Mouse (Mus musculus) neural tube, embryonic 15.5 days (tissue): Measurements from ENCODE around the gene 1700080E11Rik. TPM values are rescaled to one million over a fixed set of nuclear protein-coding genes. Genes with fewer than 3 reads are reported as not detected.
A peak's percentile ranks its signal among the peaks of the same experiment; 100 is the strongest.
"Not testable (repeated sequence)": the region's sequence is repeated elsewhere in the genome, so short reads cannot be mapped to it uniquely, and the experiment has no call there.

ENCODE experiments used
- ATAC-seq: fragments of 200-750 bp; cut with Nextera tagmentation; 2 replicates; pipeline ENCODE4 v1.8.0; 2017; ENCODE audit warnings: mild to moderate bottlenecking, moderate TSS enrichment, moderate library complexity; ENCODE audit not compliant: low FRiP score
- H3K27ac ChIP-seq: fragments of 300-500 bp; sonication (generic); replicated peaks from 2 replicates; pipeline ENCODE4 v1.5.1; 2015; ENCODE audit warnings: mild to moderate bottlenecking, inconsistent platforms
- H3K27me3 ChIP-seq: fragments of 300-500 bp; sonication (generic); replicated peaks from 2 replicates; pipeline ENCODE4 v1.6.1; 2015; ENCODE audit warnings: inconsistent platforms
- H3K36me3 ChIP-seq: fragments of 300-500 bp; sonication (generic); 2 replicates; pipeline ENCODE4 v1.6.1; 2015; ENCODE audit warnings: inconsistent platforms
- H3K4me1 ChIP-seq: fragments of 300-500 bp; sonication (generic); 2 replicates; pipeline ENCODE4 v1.6.1; 2015; ENCODE audit warnings: inconsistent platforms
- H3K4me2 ChIP-seq: fragments of 300-500 bp; sonication (generic); 2 replicates; pipeline ENCODE4 v1.6.1; 2015; ENCODE audit warnings: inconsistent platforms, mild to moderate bottlenecking, moderate library complexity
- H3K4me3 ChIP-seq: fragments of 300-500 bp; sonication (generic); replicated peaks from 2 replicates; pipeline ENCODE4 v1.5.1; 2015; ENCODE audit warnings: mild to moderate bottlenecking, inconsistent platforms
- H3K9ac ChIP-seq: fragments of 300-500 bp; sonication (generic); replicated peaks from 2 replicates; pipeline ENCODE4 v1.6.1; 2015; ENCODE audit warnings: mild to moderate bottlenecking, inconsistent platforms
- H3K9me3 ChIP-seq: fragments of 300-500 bp; sonication (generic); replicated peaks from 2 replicates; pipeline ENCODE4 v1.6.1; 2016; ENCODE audit warnings: inconsistent platforms
- WGBS: fragments of 180-500 bp; shearing (Covaris S2); methylation state at CpG from one replicate; pipeline ENCODE4 v1.1.7; 2015; ENCODE audit warnings: mixed read lengths; 5-methylcytosine and 5-hydroxymethylcytosine counted together
- polyA plus RNA-seq: library from polyadenylated mRNA; unstranded; fragments of >200 nt; fragmentation: Nextera tagmentation; extraction: Ambion mirVana; gene quantifications from 2 replicates; pipeline ENCODE4 v1.2.1, GENCODE M21; 2015

The 1700080E11Rik gene
- not detected in 2 replicates for polyA plus RNA-seq

DNA sequence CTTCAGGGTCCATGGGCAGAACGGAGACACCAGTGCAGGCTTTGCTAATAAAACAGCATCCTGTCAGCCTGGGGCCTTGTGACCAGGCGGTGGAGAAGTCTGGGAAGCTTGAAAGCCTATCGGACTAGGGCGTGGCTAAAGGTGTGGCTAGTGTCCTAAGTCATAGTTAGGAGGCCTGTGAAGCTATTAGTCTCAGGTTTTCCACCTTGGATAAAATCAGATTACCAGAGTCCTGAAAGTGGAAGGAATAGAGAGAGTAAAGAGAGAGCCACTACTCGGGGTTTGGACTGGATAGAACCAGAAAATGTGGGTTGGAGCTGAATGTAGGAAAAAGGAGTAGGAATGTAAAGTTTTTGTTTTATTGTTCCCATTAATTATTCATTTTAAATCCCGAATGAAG lies at the start of gene 1700080E11Rik:
TSS of gene 1700080E11Rik (minus strand) at position 101 of the 400 bp plus-strand sequence.
- ATAC-seq: no peak
- Histone ChIP-seq H3K4me3 (no peak within 1 kb of the TSS), H3K36me3 (no peaks in the 10 kb centered on the region), H3K9ac (no peak within 1 kb of the TSS), H3K27ac (no peak within 1 kb of the TSS), H3K4me1 (no peaks in the 10 kb centered on the region), H3K9me3 (no peaks in the 10 kb centered on the region), H3K4me2 (no peak within 1 kb of the TSS), H3K27me3 (no peaks in the 10 kb centered on the region)
- 82% methylated on average over 6 of the region's 6 CpGs for WGBS

DNA sequence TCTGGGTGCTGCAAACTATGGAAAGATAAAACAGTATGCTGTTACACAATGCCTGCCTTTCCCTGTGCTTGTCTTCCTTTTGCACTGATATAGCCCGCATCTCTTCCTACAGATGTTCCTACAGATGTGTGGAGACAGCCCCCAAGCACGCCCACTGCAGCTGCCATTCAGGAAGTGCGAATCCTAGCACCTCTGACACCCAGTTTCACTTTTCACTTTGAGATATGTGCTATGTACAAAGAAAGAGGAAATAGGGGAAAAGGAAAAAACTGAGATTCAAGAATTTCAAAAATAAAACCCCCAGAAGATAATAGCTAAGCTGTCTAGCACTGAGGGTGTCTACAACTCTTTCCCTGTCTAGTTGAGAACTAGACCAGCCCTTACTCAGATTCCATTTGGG lies 41.8 kb upstream of the 1700080E11Rik start:
- WGBS: 89% methylated on average over 3 of the region's 3 CpGs
- no peak overlapping the region for H3K9ac ChIP-seq
- H3K27ac ChIP-seq: no peak overlapping the region
- H3K4me2 ChIP-seq: no peak overlapping the region
- H3K4me1 ChIP-seq: no peaks in the 10 kb centered on the region
- H3K4me3 ChIP-seq: no peak overlapping the region
- no peaks in the 10 kb centered on the region for H3K36me3 ChIP-seq
- no peaks in the 10 kb centered on the region for H3K27me3 ChIP-seq
- no peaks in the 10 kb centered on the region for H3K9me3 ChIP-seq
- ATAC-seq: no peak

DNA sequence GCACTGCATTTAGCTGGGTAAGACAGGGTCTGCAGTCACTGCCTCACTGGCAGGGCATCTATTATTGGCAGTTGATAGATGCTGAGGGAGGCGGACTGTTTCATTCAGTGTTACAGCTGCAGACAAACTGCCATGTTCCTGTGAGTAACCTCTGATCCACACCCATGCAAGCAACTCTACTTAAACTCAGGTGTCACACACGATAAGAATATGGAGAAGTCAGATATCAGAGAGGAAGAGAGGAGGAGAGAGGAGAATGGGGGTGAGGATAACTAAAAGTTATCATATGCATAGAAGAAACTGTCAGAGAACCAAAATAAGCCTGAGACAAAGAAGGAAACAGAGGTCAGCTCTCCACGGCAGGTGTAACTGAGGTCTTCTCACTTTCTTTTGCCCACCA lies 37.5 kb upstream of the 1700080E11Rik start:
- no peak overlapping the region for H3K4me2 ChIP-seq
- WGBS: 91% methylated on average over 3 of the region's 3 CpGs
- H3K4me3 ChIP-seq: no peak overlapping the region
- no peaks in the 10 kb centered on the region for H3K36me3 ChIP-seq
- H3K27me3 ChIP-seq: no peaks in the 10 kb centered on the region
- H3K9ac ChIP-seq: no peak overlapping the region
- no peak for ATAC-seq
- H3K9me3 ChIP-seq: no peaks in the 10 kb centered on the region
- H3K27ac ChIP-seq: no peak overlapping the region
- H3K4me1 ChIP-seq: no peaks in the 10 kb centered on the region

DNA sequence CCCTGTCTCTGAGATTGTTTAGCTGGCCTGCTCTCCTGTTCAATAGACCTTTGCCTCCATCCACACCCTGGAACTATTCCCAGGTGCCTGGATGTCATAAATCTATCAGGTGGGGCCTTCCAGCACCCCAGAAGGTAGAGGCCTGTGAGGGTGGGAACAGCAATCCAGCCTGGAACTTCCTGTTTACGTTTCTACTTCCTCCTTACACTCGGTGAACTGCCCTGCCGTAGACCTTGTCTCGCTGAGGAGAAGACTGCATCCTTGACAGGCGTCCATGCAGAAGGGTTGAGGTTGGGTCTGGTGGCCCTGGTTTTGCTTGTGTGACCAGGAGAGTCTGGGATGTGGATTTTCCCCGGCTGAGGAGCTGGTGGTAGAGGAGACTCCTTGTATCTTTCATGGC lies 5.7 kb downstream of the 1700080E11Rik start:
- no peak overlapping the region for H3K4me3 ChIP-seq
- ATAC-seq: no peak
- no peaks in the 10 kb centered on the region for H3K36me3 ChIP-seq
- H3K9me3 ChIP-seq: no peaks in the 10 kb centered on the region
- no peak overlapping the region for H3K27ac ChIP-seq
- no peak overlapping the region for H3K4me2 ChIP-seq
- H3K9ac ChIP-seq: no peak overlapping the region
- 80% methylated on average over 6 of the region's 6 CpGs for WGBS
- H3K27me3 ChIP-seq: no peaks in the 10 kb centered on the region
- H3K4me1 ChIP-seq: no peaks in the 10 kb centered on the region

DNA sequence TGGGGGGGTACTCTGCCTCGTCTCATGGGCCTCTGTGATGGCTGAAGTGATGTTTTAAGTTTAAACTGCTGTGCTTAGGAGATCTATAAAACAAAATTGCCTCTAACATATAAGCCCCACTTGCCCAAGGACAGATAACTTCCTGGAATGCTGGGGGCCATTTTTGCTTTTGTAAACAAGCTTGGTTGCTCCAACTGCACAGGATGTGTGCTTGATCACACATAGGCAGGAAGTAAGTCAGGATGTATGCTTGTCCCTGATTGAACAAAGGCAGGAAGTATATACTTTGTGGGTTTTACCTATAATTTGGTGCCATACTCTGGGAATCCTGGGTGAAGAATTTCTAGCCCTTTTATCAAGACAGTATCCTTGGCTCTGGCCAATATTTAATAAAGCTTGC lies 8.5 kb downstream of the 1700080E11Rik start:
- no peak for ATAC-seq
- WGBS: 48% methylated on average over 1 of the region's 1 CpGs
- H3K4me2 ChIP-seq: no peak overlapping the region
- H3K4me1 ChIP-seq: no peaks in the 10 kb centered on the region
- no peaks in the 10 kb centered on the region for H3K27me3 ChIP-seq
- no peak overlapping the region for H3K27ac ChIP-seq
- no peak overlapping the region for H3K4me3 ChIP-seq
- no peaks in the 10 kb centered on the region for H3K36me3 ChIP-seq
- H3K9ac ChIP-seq: no peak overlapping the region
- H3K9me3 ChIP-seq: no peaks in the 10 kb centered on the region

DNA sequence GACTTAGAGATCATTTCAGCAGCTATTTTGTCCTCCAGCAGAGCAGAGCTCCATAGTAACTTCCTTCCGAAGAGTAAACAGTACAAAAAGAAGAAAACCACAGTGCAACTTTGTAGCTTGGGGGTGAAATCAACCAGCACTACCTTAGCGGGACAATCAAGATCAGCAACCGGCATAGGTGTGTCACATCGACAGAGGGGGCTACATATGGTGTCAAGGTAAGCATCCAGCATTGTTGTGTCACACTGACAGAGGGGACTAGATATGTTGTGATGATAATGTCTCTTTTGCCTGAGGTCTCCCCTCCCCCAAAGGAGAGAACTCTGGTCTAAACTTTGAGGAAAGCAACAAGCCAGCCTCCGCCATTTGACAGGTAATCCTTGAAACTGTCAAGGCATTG lies 10.4 kb downstream of the 1700080E11Rik start:
- peaks cover 17% of the 10 kb centered on the region for H3K4me1 ChIP-seq
- H3K27ac ChIP-seq: no peak overlapping the region
- no peaks in the 10 kb centered on the region for H3K27me3 ChIP-seq
- ATAC-seq: no peak
- H3K9ac ChIP-seq: no peak overlapping the region
- WGBS: 91% methylated on average over 5 of the region's 5 CpGs
- no peak overlapping the region for H3K4me3 ChIP-seq
- H3K4me2 ChIP-seq: no peak overlapping the region
- no peaks in the 10 kb centered on the region for H3K9me3 ChIP-seq
- no peaks in the 10 kb centered on the region for H3K36me3 ChIP-seq

DNA sequence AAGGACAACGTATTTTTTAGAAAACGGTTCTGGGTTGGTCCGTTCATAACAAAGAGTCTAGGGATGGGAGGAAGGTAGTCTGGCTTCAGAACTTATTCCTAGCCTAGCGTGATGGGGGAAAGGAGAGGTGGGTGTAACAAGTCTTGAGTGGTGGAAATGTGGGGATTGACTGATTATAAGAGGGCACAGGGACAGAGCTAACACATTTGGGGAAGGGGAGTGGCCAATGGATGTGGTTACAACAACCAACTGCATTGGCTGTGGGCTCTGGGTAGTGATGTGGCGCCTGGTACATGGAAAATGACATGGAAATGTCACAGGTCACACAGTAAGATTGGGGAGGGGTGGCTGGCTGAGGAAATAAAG lies 12.9 kb downstream of the 1700080E11Rik start:
- H3K4me3 ChIP-seq: peak overlapping the region; percentile 71
- H3K4me2 ChIP-seq: peak overlapping the region; percentile 84
- H3K4me1 ChIP-seq: peaks cover 21% of the 10 kb centered on the region
- peak overlapping the region; percentile 92 for H3K27ac ChIP-seq
- no peaks in the 10 kb centered on the region for H3K36me3 ChIP-seq
- WGBS: 22% methylated on average over 5 of the region's 5 CpGs
- H3K27me3 ChIP-seq: no peaks in the 10 kb centered on the region
- peak; percentile 40 for ATAC-seq
- 0 out of 2 replicates have a peak overlapping the region, but pooled peaks have one; percentile 75 for H3K9ac ChIP-seq
- no peaks in the 10 kb centered on the region for H3K9me3 ChIP-seq

DNA sequence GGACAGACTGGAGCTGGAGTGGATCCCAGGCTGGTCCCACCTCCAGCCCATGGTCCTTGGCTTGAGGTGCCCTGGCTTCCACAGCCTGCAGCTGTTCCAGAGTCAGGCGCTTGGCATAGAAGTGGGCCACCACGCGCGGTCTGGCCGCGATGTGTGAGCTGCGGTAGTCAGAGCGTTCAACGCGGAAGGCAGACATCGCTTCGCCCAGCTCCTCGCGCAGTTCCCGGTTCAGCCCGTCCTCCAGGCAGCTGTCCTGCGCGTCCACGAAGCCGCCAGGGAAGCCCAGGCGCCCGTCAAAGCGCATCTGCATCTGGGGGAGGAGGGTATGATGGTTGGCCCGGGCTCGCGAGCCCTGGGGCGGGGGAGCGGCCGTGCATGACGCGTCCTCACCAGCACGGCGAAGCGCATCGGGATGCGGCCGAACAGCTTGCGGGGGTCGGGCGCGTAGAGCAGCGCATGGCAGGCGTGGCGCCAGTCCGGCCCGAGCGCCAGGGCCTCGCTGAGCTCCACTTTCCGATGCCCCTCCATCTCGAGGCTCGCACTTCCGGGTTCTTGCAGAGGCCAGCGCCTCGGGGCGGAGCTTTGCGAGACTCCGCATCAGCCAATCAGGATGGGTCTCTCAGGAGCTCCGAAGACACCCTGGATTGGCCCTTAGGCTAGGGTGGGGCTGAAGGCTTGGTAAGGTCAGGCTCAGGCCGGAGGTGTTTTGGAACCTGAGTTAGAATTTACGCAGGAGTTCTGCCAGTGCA lies 13.5 kb downstream of the 1700080E11Rik start, which contains the start of gene Nudt16:
TSS of gene Nudt16 (minus strand) at position 572 of the 749 bp plus-strand sequence.
- H3K27ac ChIP-seq: peak within 1 kb of the TSS; percentile 92
- H3K4me1 ChIP-seq: peaks cover 21% of the 10 kb centered on the region
- WGBS: under 1% methylated on average over 60 of the region's 60 CpGs
- H3K36me3 ChIP-seq: peaks cover 3% of the 10 kb centered on the region; the same call in 1 of the 2 replicates
- H3K27me3 ChIP-seq: no peaks in the 10 kb centered on the region
- peak within 1 kb of the TSS; percentile 84 for H3K4me2 ChIP-seq
- H3K9me3 ChIP-seq: no peaks in the 10 kb centered on the region
- H3K9ac ChIP-seq: peak within 1 kb of the TSS; percentile 75
- ATAC-seq: peak; percentile 98
- peak within 1 kb of the TSS; percentile 71 for H3K4me3 ChIP-seq

DNA sequence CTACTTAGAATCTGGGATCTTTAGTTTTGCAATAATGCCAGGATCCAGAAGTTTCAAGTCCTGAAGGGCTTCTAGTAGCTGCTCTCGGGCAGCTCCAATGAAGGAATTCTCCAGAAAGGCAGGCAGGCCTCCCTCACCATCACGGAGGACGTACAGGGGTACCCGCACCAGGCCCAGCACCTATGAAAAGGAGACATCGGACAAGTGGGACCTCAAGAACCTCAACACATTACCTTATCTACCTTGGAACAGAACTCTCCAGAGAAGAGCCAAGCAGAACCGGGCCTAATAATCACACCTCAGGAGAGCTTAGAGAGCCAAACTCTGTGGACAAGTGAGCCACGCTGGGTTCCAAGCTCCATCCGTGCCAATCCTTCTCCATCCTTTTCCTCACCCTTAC lies 14.6 kb downstream of the 1700080E11Rik start:
- no peak for ATAC-seq
- peak overlapping the region; percentile 84 for H3K4me2 ChIP-seq
- WGBS: 95% methylated on average over 8 of the region's 8 CpGs

DNA sequence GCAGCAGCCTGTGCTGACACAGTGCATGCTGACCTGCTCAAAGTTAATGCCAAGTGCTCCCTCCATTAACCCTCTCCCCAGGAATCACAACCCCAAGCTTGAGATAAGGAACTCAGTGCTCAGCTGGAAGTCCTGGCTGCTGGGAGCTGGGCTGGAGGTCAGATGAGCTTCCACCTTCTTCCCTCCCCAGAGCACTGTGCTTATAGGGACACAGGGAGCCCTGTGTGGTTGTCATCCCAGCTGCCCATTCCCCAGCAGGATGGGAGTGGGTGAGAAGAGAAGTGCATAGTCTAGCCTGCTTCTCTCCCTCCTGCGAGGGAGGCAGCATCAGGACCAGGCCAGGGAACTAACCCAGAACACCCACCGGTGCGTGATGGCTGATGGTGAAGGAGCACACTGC lies 19.7 kb downstream of the 1700080E11Rik start:
- H3K4me3 ChIP-seq, H3K9ac ChIP-seq, ATAC-seq, H3K9me3 ChIP-seq, H3K4me2 ChIP-seq, H3K27ac ChIP-seq, H3K36me3 ChIP-seq, H3K27me3 ChIP-seq: not testable (repeated sequence)
- H3K4me1 ChIP-seq: peaks cover 10% of the 10 kb centered on the region
- 93% methylated on average over 3 of the region's 3 CpGs for WGBS

More for the DNA sequence above, 14.6 kb downstream of the 1700080E11Rik start:
- Histone ChIP-seq H3K27ac (no peak overlapping the region), H3K9me3 (no peaks in the 10 kb centered on the region), H3K36me3 (peaks cover 4% of the 10 kb centered on the region; the same call in 1 of the 2 replicates), H3K4me3 (no peak overlapping the region), H3K4me1 (peaks cover 21% of the 10 kb centered on the region), H3K9ac (no peak overlapping the region), H3K27me3 (no peaks in the 10 kb centered on the region)

DNA sequence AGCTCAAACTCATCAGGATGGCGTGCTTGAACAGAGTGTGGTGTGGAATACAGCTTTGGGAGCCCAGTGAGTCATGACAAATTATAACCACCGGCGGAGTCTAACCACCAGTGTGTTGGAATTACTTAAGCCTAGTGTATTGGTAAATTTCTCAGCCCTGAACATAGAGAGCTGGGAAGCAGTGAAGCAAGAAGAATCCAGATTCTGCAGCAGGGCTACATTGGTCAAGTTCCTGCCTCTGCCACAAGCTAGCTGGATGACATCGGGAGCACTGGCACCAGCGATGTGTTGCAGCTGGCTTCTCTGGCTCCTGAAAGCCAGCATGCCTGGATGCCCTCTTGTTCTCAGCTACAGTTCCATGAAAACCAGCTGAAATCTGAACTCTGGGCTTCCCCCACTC lies 41.0 kb downstream of the 1700080E11Rik start:
- WGBS: 60% methylated on average over 5 of the region's 5 CpGs
- no peaks in the 10 kb centered on the region for H3K4me1 ChIP-seq
- H3K9me3 ChIP-seq: no peaks in the 10 kb centered on the region
- H3K4me2 ChIP-seq: no peak overlapping the region
- H3K27me3 ChIP-seq: no peaks in the 10 kb centered on the region
- no peak overlapping the region for H3K4me3 ChIP-seq
- H3K27ac ChIP-seq: no peak overlapping the region
- no peaks in the 10 kb centered on the region for H3K36me3 ChIP-seq
- no peak overlapping the region for H3K9ac ChIP-seq
- no peak for ATAC-seq

DNA sequence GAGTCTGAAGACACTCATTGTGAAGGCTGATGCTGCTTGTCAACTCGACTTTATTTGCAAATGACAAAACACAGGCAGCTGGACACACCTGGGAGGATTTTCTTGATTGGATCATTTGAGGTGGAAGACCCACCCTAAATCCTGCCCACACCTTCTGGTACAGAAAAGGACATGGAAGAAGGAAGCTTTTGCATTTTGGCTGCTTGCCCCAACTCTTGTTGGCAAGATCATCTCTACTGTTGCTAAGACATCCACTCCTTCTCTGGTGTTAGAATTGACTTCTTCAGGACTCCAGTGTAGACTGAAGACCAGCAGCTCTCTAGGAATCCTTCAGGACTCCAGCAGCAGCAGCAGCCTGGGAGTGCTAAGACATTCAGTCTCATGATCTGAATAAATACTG lies 43.0 kb downstream of the 1700080E11Rik start:
- Histone ChIP-seq H3K4me1 (no peaks in the 10 kb centered on the region), H3K4me3 (no peak overlapping the region), H3K27ac (no peak overlapping the region), H3K9ac (no peak overlapping the region), H3K4me2 (no peak overlapping the region), H3K27me3 (no peaks in the 10 kb centered on the region), H3K9me3 (no peaks in the 10 kb centered on the region), H3K36me3 (no peaks in the 10 kb centered on the region)
- 79% methylated on average over 1 of the region's 1 CpGs for WGBS
- no peak for ATAC-seq
